Mouse (Mus musculus) lung, embryonic 14.5 days (tissue): Measurements from ENCODE around the gene Arcn1. TPM values are rescaled to one million over a fixed set of nuclear protein-coding genes. Genes with fewer than 3 reads are reported as not detected.
A peak's percentile ranks its signal among the peaks of the same experiment; 100 is the strongest.

Source experiments
- ATAC-seq: fragments of 200-750 bp; cut with Nextera tagmentation; 2 replicates; pipeline ENCODE4 v1.8.0; 2017; ENCODE audit warnings: mild to moderate bottlenecking, moderate TSS enrichment, moderate library complexity; ENCODE audit not compliant: insufficient read depth
- DNase-seq: peaks from one replicate; pipeline ENCODE4 v3.0.0-alpha.2; 2015
- H3K27ac ChIP-seq: fragments of 300-500 bp; sonication (generic); 2 replicates; pipeline ENCODE4 v1.5.1; 2014; ENCODE audit warnings: low read depth, mild to moderate bottlenecking, moderate library complexity
- H3K27me3 ChIP-seq: fragments of 300-500 bp; sonication (generic); 2 replicates; pipeline ENCODE4 v1.6.1; 2014; ENCODE audit warnings: low read length, control low read depth; ENCODE audit not compliant: insufficient read depth
- H3K36me3 ChIP-seq: fragments of 300-500 bp; sonication (generic); 2 replicates; pipeline ENCODE4 v1.6.1; 2014; ENCODE audit warnings: control low read depth; ENCODE audit not compliant: insufficient read depth
- H3K4me1 ChIP-seq: fragments of 300-500 bp; sonication (generic); 2 replicates; pipeline ENCODE4 v1.6.1; 2014; ENCODE audit warnings: antibody characterized with exemption, control low read depth; ENCODE audit not compliant: insufficient read depth
- H3K4me2 ChIP-seq: fragments of 300-500 bp; sonication (generic); 2 replicates; pipeline ENCODE4 v1.6.1; 2014; ENCODE audit warnings: mild to moderate bottlenecking
- H3K4me3 ChIP-seq: fragments of 300-500 bp; sonication (generic); 2 replicates; pipeline ENCODE4 v1.5.1; 2014; ENCODE audit warnings: low read depth, low read length
- H3K9ac ChIP-seq: fragments of 300-500 bp; sonication (generic); 2 replicates; pipeline ENCODE4 v1.6.1; 2014
- H3K9me3 ChIP-seq: fragments of 300-500 bp; sonication (generic); 2 replicates; pipeline ENCODE4 v1.6.1; 2016; ENCODE audit warnings: low read depth, low read length, control low read depth
- CTCF ChIP-seq: IDR thresholded peaks from 2 replicates; pipeline ENCODE4 v1.5.1; 2016; ENCODE audit warnings: antibody characterized with exemption, low read depth
- WGBS: fragments of 180-500 bp; shearing (Covaris S2); extraction: QIAGEN DNeasy Blood & Tissue Kit; methylation state at CpG from one replicate; pipeline ENCODE4 v1.1.7; 2014; 5-methylcytosine and 5-hydroxymethylcytosine counted together
- polyA plus RNA-seq: library from polyadenylated mRNA; unstranded; fragments of >200 nt; fragmentation: Nextera tagmentation; extraction: Ambion mirVana; gene quantifications from 2 replicates; pipeline ENCODE4 v1.2.1, GENCODE M21; 2014

The Arcn1 gene
- polyA plus RNA-seq, 1 experiment from 2014 or later = 224 TPM

GRCm38 (mm10) chr9:44693071-44693470, 74.6 kb downstream of the Arcn1 start:
- Histone ChIP-seq H3K36me3 (peaks cover 83% of the 10 kb centered on the region), H3K9me3 (no peaks in the 10 kb centered on the region), H3K27me3 (no peaks in the 10 kb centered on the region), H3K4me3 (no peak overlapping the region), H3K4me2 (no peak overlapping the region), H3K9ac (no peak overlapping the region), H3K4me1 (no peaks in the 10 kb centered on the region), H3K27ac (no peak overlapping the region)
- ATAC-seq (no peak), DNase-seq (no peak)
- 80% methylated on average over 11 of the region's 11 CpGs for WGBS
- TF ChIP-seq CTCF = no peak

- Histone ChIP-seq H3K4me1 (no peaks in the 10 kb centered on the region), H3K4me2 (no peak overlapping the region), H3K27ac (peak overlapping the region; percentile 55), H3K27me3 (no peaks in the 10 kb centered on the region), H3K4me3 (no peak overlapping the region), H3K36me3 (peaks cover 83% of the 10 kb centered on the region), H3K9me3 (no peaks in the 10 kb centered on the region), H3K9ac (no peak overlapping the region)
- peak; percentile 66 for DNase-seq
- WGBS = 65% methylated on average over 21 of the region's 21 CpGs
- TF ChIP-seq CTCF = no peak
- peak; percentile 73 for ATAC-seq
Measured at GRCm38 (mm10) chr9:44691671-44692520, 75.7 kb downstream of the Arcn1 start.

Other genes with a start within 250 kb of the Arcn1 start
- gene Cxcr5, start 206.0 kb downstream of the Arcn1 start, polyA plus RNA-seq = not detected in 2 replicates
- 21.6 and 23.0 TPM in 2 replicates for gene Ddx6, start 163.0 kb downstream of the Arcn1 start, polyA plus RNA-seq
- not detected in 2 replicates for gene Treh, start 94.6 kb downstream of the Arcn1 start, polyA plus RNA-seq
- gene Phldb1, start 32.6 kb downstream of the Arcn1 start, polyA plus RNA-seq = 30.7 and 35.0 TPM in 2 replicates
- 103 and 106 TPM in 2 replicates for gene Ift46, start 63 bp upstream of the Arcn1 start, polyA plus RNA-seq
- gene Tmem25, start 31.5 kb upstream of the Arcn1 start, polyA plus RNA-seq = 0.80 and 0.85 TPM in 2 replicates
- gene Ttc36, start 35.2 kb upstream of the Arcn1 start, polyA plus RNA-seq = 0.91 TPM in 1 of 2 replicates, not detected in the other
- 14.4 and 14.7 TPM in 2 replicates for gene Kmt2a, start 113.5 kb upstream of the Arcn1 start, polyA plus RNA-seq
- 618 and 665 TPM in 2 replicates for gene Atp5l, start 152.9 kb upstream of the Arcn1 start, polyA plus RNA-seq
- gene Ube4a, start 197.8 kb upstream of the Arcn1 start, polyA plus RNA-seq = 30.3 and 33.5 TPM in 2 replicates
- gene Cd3g, start 212.6 kb upstream of the Arcn1 start, polyA plus RNA-seq = 0.34 TPM in 1 of 2 replicates, not detected in the other
- gene Cd3d, start 213.9 kb upstream of the Arcn1 start, polyA plus RNA-seq = not detected in 2 replicates
- gene Cd3e, start 241.8 kb upstream of the Arcn1 start, polyA plus RNA-seq = not detected in 2 replicates